Mouse (Mus musculus): ENCODE measurements around the gene Slc24a2. TPM values are rescaled to one million over a fixed set of nuclear protein-coding genes. Genes with fewer than 3 reads are reported as not detected.
A peak's percentile ranks its signal among the peaks of the same experiment; 100 is the strongest.

The Slc24a2 gene
- total RNA-seq, 2 experiments from 2014 or later = 0.29 to 0.45 TPM

DNA sequence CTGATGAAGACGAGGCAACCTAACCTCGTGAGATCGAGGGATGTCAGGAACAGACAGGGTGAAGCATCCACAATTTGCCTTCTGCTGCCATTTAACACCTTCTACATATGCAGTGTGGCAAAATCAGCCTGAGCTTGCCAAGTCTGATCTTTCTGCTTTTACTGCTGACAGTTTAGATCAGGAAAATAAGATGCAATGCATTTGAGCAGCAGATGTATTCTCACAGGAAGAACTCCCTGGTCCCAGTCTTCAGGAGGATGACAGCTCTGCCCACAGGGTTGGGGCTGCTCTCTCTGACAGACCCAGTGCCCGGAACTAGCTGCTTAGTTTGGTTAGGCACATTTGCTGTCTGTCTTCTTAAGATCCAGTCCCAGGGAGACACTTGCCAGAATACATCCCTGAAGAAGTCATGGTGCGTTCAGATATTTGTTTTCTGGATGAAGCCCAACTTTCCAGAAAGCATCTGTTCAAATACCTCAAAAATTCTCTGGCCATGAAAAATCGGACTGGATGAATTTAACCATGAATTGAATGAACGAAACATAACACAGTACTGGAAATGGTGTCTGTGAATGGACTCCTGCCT, 188.8 kb downstream of the Slc24a2 start:
- no peak for DNase-seq

DNA sequence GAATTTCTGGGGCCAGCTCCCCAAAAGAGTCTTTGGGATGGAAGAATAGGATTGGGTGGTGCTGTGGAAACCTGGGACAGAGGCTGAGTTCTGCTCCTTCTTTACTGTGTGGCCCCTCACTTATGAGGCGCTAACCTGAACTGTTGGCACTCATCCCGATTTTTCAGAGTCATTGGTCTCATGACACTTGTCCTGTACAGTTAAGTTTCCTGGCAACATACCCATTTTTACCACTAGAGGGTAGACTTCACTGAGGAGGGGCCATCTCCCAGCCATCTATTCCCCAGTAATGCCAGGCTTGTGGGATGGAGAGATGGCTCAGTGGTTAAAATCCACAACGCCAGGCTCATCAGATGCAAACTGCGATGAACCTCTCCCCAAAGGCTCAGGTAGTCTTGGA, 192.7 kb downstream of the Slc24a2 start:
- no peak for DNase-seq

GRCm38 (mm10) chr4:87036507-87036906, 193.8 kb downstream of the Slc24a2 start:
- DNase-seq = no peak

DNA sequence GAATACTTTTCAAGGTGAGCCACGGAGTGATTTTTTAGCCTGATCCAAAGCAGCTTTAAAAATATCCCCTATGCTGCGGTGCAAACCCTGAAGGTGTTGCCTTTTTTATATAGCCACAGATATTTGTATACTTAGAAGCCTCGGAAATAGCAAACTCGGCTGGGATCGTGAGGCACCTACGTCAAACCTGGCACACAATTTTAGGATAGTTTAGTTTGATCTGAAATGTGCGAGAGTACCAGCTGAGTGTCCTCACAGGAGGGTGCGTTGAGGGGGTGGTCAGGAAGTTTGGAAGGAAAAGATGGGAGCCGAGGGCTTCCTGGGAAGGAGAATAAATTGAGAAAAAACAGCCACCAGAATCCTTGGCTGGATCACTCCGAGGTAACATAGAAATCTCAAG, 194.6 kb downstream of the Slc24a2 start:
- no peak for DNase-seq

DNA sequence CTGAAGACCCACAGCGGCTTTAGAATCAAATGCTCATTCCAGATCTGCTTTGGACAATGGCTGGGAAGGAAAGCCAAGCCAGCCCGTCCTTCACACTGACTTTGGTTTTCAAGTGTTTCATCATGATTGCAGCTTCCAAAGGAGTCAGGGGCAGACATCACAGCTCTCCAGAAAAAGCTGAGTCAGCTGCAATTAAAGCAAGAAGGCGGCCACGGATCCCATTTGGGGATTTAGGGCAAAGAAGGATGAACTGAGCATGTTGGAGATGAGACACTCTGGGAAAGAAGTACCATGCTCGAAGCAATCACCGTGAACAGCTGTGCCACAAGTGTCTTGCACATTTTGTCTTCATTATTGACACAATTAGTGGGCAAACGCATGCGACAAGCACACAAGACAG, 197.6 kb downstream of the Slc24a2 start:
- DNase-seq = no peak

DNA sequence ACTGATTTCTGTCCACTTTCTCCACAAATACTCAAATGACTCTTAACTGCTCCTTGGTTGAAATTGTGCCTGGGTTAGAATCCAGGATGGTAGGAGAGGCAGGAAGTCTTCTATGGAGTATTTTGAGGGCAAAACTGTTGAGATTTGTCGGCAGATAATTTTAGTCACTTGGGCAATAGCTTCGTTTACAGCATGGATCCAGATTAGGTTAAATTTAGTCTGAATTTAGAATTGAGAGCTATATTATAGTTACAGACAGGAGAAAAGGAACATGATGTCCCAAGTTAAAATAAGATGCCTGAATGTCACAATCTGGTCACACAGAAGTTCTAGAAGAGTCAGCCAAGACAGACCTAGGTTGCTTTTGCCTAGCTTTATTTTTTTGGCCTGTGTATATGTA, 199.2 kb downstream of the Slc24a2 start:
- no peak for DNase-seq

DNA sequence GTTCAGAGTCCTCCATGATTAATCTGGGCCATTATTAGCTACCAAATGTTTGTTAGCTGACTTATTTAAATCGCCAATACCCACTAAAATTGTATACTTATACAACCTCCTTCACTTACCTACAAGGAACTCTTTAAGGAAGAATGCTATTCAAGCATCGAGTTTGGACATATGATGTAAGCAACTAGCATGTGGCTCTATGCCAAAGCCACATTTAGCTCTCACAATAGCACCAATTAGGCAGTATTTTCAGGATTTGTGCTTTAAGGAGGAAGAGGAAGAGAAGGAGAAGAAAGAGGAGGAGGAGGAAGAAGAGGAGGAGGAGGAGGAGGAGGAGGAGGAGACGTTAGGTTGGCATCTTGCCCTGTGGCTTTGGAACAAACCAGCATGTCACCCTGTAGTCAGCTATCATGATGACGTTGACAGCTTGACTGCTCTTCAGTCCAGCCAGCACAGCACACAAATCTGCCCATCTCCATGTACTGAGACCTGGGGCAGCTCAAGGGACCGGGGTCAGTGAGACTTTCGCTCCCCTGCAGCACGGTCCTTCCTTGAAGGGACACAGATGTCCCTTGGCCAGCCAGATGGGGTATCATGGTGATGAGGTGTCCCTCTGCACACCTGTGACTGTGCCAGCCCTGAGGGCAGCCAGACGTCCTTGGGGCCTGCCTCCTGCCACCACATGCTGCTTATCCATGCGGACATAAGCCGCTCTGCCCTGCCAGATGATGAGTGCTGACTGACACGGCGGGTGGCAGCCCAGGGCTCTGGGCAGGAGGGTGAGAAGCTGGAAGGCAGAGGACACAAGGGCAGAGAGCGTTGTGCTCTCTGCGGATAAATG, 203.7 kb downstream of the Slc24a2 start:
- DNase-seq = no peak

GRCm38 (mm10) chr4:87024556-87024955, 205.7 kb downstream of the Slc24a2 start:
- no peak for DNase-seq

DNA sequence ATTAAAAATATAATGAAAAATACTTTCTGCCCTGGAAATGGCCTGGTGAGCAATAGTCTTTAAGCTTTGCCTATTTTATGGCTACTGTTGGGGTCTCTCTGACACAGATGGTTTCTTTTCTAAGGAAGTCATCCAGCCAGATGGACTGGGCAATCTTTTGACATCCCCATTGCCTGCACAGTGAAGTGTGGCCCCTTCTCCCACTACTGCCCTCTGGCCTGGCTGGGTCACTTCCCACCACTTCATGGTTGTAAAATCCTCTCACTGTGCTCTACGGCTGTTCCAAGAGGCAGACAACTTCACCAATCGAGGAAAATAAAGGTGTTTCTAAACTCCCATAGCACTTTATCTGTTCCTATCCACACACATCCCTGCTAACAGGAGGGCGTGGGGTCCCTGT, 208.7 kb downstream of the Slc24a2 start:
- no peak for DNase-seq

GRCm38 (mm10) chr4:87019486-87020105, 210.7 kb downstream of the Slc24a2 start:
- DNase-seq = peak; percentile 12

DNA sequence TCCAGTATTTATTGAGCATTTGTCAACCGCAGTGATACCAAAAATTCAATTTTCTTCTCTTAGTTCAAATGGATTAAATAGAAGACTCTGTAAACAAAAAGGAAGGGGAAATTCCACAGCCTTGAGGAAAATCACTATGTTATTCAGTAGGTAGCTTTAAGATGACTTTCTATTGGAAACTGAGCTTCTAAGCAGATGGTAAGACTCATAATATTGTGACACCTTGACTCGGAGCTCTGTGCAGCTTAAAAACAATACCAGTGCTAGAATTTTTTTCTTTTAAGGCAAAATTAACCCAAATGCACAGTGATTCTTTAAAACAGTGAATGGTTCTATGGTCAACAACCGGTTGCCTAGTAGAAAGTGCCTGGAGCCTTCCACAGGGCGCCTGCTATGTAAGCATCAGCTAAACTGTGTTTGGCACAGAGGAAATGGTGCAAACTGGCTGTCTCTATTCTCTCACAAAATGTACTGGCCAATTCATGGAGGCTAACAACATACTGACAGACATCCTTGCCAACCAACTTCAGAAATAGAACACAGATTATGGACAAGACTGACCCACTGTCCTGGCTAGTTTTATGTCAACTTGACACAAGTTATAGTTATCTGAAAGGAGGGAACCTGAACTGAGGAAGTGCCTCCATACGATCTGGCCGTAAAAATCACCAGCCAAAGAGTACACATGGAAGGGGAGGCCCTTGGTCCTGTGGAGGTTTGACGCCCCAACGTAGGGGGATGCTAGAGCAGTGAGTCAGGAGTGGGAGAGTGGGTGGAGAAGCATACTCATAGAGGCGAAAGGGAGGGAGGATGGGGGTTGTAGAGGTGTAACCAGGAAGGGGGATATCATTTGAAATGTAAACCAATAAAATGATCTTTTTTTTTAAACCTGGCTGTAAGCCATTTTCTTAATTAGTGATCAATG, 211.9 kb downstream of the Slc24a2 start:
- no peak for DNase-seq

DNA sequence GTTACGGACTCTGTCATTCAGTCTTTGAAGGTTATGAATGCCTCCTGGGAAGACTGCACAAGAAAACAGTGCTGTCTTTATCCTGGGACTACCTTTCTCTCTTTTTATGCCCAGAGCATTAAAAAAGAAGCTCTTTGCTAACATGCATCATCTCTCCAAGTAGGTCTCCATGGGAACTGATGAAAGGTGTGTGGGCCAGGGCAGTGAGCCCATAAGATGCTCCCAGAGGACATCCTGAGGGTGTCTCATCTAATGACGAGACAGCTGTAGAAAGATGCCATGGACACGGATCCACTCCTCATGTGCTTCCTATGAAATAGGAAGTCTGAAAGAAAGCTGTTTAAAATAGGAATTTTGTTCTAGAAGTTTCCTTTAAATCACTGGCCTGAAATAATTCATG, 212.8 kb downstream of the Slc24a2 start:
- DNase-seq = no peak

DNA sequence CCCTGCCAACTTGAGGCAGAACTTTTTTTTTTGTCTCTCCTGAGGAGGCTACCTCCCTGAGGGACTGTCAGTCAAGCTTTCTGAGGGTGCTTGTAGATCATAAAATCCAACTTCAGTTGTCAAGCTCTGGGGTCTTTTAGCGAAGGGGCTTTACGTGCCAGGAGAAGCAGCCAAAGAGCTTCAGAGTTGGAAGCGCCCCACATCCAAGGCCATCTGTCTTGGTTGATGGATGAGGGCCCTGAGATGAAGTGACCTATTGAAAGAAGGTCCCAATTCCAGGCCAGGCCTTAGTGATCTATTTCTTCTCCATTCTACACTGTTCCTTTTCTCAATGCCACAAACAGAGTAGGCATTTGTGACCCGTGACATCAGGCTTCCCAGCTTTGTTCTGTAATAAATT, 214.5 kb downstream of the Slc24a2 start:
- no peak for DNase-seq

GRCm38 (mm10) chr4:87013721-87014620, 216.3 kb downstream of the Slc24a2 start:
- no peak for DNase-seq

DNA sequence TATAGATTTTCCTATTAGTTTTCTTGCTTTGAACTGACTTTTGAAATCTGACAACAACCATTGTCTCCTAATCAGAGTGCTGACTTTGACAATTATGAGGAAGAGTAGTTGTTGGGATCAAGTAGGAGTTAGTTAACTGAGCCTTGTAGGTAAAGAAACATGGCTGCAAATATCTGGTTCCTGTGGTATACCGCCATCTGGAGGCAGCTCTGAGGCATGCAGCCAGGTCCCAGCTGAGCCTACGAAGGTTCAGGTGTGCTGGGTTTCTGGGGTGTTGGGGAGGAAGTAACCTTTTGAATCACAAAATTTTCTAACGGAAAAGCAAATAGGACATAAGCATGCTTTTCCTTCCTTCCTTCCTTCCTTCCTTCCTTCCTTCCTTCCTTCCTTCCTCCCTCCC, 237.8 kb downstream of the Slc24a2 start:
- no peak for DNase-seq

DNA sequence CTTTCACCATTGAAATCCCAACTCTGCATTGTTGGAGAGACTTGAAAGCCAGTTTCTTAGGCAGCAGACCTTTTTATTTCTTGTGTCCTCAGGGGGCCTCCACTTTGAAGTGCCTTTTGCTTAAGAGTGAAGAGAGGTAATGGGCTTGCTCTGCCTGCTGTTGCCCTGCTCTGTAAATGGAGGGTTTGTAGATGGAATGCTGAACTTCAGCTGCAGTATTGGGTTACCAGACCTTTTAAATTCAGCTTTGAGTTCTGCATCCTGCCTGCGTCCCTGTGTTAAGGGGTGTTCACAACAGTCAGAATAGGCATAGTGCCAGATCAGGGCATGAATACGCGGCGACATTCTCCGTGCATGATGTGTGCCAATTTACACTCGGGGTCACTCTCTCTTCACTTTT, 241.0 kb downstream of the Slc24a2 start:
- no peak for DNase-seq

DNA sequence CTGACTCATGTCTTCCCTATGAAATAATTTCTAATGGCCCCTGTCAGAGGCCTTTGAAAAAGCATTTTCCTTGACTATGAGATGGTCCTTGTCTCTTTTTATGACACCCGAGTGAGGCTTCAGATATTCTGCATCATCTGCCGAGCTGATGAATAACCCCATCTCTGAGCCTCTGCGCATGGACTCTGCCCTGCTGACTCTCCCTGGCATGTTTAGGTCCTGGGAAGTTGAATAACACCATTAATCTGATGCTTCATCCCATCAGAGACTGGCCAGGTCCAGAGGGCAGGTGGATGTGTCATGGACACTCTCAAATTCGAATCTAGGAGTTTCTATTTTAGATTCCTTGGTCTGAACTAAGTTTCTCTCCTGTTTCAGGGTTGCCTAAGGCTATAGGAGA, 242.4 kb downstream of the Slc24a2 start:
- DNase-seq = no peak

DNA sequence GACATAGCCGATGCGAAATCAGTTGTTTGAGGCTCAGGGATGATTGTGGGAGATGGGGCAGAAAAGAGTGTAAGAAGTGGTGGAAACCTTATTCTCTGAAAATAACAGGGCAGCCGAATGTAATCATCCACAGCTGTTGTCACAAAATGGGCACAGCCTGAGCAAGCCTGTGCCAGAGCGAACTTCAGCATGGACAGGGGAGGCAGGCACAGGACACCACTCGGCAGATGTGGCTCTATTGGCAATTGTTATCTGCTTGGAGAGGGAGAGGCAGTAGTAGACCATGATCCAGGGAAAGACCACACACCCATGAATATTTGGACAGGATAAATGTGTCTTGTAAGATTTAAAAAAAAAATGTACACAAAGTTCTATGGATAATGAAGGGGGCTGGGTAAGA, 253.0 kb downstream of the Slc24a2 start:
- no peak for DNase-seq

GRCm38 (mm10) chr4:86957576-86958411, 272.5 kb downstream of the Slc24a2 start:
- peak; percentile 50 for DNase-seq

- no peak for DNase-seq
These were observed 274.8 kb downstream of the Slc24a2 start for GRCm38 (mm10) chr4:86955448-86955847.

Measured in gastrocnemius, postnatal 10 days (tissue).